Mouse (Mus musculus) limb, embryonic 11.5 days (tissue): ENCODE measurements around the gene Nfe2l3. TPM values are rescaled to one million over a fixed set of nuclear protein-coding genes. Genes with fewer than 3 reads are reported as not detected.
"Not testable (repeated sequence)": the region's sequence is repeated elsewhere in the genome, so short reads cannot be mapped to it uniquely, and the experiment has no call there.

ENCODE experiments used
- ATAC-seq: fragments of 200-750 bp; cut with Nextera tagmentation; 2 replicates; pipeline ENCODE4 v1.8.0; 2017; ENCODE audit warnings: low read depth; ENCODE audit not compliant: insufficient number of reproducible peaks, low FRiP score, low TSS enrichment
- DNase-seq: peaks from one replicate; pipeline ENCODE4 v3.0.0-alpha.2; 2015; ENCODE audit warnings: low spot score
- H3K27ac ChIP-seq: fragments of 300-500 bp; sonication (generic); replicated peaks from 2 replicates; pipeline ENCODE4 v1.5.1; 2014; ENCODE audit warnings: low read depth, mild to moderate bottlenecking, low read length
- H3K27me3 ChIP-seq: fragments of 300-500 bp; sonication (generic); 2 replicates; pipeline ENCODE4 v1.6.1; 2014; ENCODE audit warnings: mild to moderate bottlenecking, low read length, mixed read lengths; ENCODE audit not compliant: control insufficient read depth, insufficient read depth
- H3K36me3 ChIP-seq: fragments of 300-500 bp; sonication (generic); 2 replicates; pipeline ENCODE4 v1.6.1; 2014; ENCODE audit warnings: mild to moderate bottlenecking, low read length, moderate library complexity, mixed read lengths; ENCODE audit not compliant: control insufficient read depth, insufficient read depth
- H3K4me1 ChIP-seq: fragments of 300-500 bp; sonication (generic); 2 replicates; pipeline ENCODE4 v1.6.1; 2014; ENCODE audit warnings: low read length, mixed read lengths; ENCODE audit not compliant: control insufficient read depth, insufficient read depth
- H3K4me2 ChIP-seq: fragments of 300-500 bp; sonication (generic); 2 replicates; pipeline ENCODE4 v1.6.1; 2014; ENCODE audit warnings: low read depth, mild to moderate bottlenecking, moderate library complexity; ENCODE audit not compliant: severe bottlenecking
- H3K4me3 ChIP-seq: fragments of 300-500 bp; sonication (generic); 2 replicates; pipeline ENCODE4 v1.5.1; 2014; ENCODE audit warnings: low read depth, low read length
- H3K9ac ChIP-seq: fragments of 300-500 bp; sonication (generic); 2 replicates; pipeline ENCODE4 v1.6.1; 2014; ENCODE audit warnings: mild to moderate bottlenecking, low read length
- H3K9me3 ChIP-seq: fragments of 300-500 bp; sonication (generic); 2 replicates; pipeline ENCODE4 v1.6.1; 2016; ENCODE audit warnings: low read length; ENCODE audit not compliant: control insufficient read depth
- WGBS: fragments of 180-500 bp; shearing (Covaris S2); extraction: QIAGEN DNeasy Blood & Tissue Kit; methylation state at CpG from one replicate; pipeline ENCODE4 v1.1.7; 2014; 5-methylcytosine and 5-hydroxymethylcytosine counted together
- polyA plus RNA-seq: library from polyadenylated mRNA; unstranded; fragments of >200 nt; fragmentation: Nextera tagmentation; extraction: Ambion mirVana; gene quantifications from 2 replicates; pipeline ENCODE4 v1.2.1, GENCODE M21; 2014

Gene Nfe2l3
- polyA plus RNA-seq: 0.73 and 1.0 TPM in 2 replicates

DNA sequence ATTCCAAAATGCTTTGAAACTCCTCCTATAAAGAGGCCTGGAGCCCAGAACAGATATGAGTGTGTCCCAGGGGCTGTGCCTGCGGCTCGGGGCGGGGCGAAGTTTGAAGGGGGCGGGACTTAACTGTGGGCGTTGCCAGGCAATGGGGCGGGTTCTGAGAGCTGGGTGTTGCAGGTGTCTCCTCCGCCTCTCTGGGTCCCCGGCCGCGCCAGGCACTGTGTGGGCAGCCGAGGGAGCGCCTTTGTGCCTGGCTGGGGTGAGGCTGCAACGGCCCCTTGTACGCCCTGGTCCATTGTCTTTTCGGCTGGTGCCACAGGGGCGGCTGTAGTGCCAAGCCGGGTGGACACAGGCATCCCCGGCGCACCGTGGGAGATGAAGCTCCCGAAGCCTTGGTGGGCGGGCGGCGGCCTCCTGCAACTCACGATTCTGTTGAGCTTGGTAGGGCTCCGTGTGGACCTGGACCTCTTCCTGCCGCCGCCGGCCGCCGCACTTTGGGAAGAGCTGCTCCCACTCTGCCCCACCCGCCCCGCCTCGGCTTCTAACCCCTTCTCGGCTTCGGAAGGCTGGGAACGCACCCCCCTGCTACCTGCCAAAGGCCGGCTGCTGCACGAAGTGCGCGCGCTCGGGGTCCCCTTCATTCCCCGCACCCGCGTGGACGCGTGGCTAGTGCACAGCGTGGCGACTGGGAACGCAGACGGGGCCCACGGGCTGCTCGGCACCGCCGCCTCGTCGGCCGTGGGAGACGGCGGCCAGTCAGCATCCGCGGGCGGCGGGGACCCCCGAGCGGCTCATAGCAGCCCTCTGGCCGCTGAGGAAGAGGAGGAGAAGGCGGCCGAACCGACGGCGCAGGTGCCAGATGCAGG, at the start of gene Nfe2l3:
Nfe2l3 (plus strand) TSS at position 136 of the 863 bp plus-strand sequence.
- H3K4me3 ChIP-seq: peak within 1 kb of the TSS; percentile 40
- 2% methylated on average over 74 of the region's 74 CpGs for WGBS
- peak; percentile 80 for DNase-seq
- H3K4me1 ChIP-seq: 0 out of 2 replicates have a peak, but pooled peaks cover 4% of the 10 kb centered on the region
- peak within 1 kb of the TSS; percentile 64 for H3K4me2 ChIP-seq
- H3K9ac ChIP-seq: peak within 1 kb of the TSS; percentile 17
- H3K27ac ChIP-seq: no peak within 1 kb of the TSS
- no peaks in the 10 kb centered on the region for H3K36me3 ChIP-seq
- peaks cover 31% of the 10 kb centered on the region for H3K27me3 ChIP-seq
- no peaks in the 10 kb centered on the region for H3K9me3 ChIP-seq
- ATAC-seq: peak; percentile 64; the same call in 1 of the 2 replicates

DNA sequence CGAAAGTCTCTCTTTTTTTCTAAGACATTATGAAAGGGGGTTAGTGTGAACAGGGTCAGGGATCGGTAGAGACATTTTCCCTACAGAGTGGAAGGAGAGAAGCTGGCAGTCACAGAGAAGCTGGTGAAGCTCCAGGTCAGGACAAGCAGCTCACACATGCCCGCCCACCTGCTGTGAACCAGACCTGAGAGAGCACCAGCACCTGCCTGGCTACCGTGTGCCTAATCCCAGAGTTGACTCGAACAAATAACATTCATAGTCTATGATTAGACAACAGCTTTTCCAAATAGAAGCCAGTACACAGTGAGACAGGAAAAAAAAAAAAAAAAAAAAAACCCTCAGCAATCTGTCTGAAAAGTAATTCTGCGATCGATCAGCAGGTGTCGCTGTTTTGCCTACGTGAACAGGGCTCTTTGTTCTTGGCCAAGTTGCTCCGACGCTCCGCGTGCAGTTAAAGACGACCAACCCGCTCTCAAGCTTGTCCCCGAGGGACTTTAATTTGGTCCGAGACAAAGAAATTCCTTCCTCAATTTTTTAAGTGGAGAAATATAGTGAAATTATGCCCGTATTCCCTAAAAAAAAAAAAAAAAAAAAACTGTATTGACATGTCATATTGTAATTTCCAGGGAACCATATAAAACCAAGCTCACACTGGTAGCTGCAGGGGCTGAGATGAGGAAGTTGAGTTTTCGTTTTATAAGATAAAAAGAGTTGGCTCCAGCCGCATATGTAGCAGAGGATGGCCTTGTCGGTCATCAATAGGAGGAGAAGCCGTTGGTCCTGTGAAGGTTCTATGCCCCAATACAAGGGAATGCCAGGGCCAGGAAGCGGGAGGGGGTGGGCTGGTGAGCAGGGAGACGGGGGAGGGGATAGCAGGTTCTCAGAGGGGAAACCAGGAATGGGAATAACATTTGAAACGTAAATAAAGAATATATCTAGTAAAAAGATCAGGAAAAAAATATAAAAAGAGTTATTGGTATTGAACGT, 48.4 kb upstream of the Nfe2l3 start:
- ATAC-seq: no peak
- Histone ChIP-seq H3K27ac (0 out of 2 replicates have a peak overlapping the region, but pooled peaks have one; percentile 15), H3K9me3 (no peaks in the 10 kb centered on the region)

GRCm38 (mm10) chr6:51390505-51390904, 42.0 kb upstream of the Nfe2l3 start:
- peak overlapping the region; percentile 42 for H3K27ac ChIP-seq

More for the DNA sequence above, 48.4 kb upstream of the Nfe2l3 start:
- Histone ChIP-seq H3K4me2 (peak overlapping the region; percentile 36), H3K4me1 (peaks cover 3% of the 10 kb centered on the region; the same call in 1 of the 2 replicates), H3K27me3 (no peaks in the 10 kb centered on the region), H3K4me3 (no peak overlapping the region), H3K9ac (peak overlapping the region; percentile 64), H3K36me3 (no peaks in the 10 kb centered on the region)
- peak; percentile 96 for DNase-seq
- WGBS: 14% methylated on average over 26 of the region's 26 CpGs

DNA sequence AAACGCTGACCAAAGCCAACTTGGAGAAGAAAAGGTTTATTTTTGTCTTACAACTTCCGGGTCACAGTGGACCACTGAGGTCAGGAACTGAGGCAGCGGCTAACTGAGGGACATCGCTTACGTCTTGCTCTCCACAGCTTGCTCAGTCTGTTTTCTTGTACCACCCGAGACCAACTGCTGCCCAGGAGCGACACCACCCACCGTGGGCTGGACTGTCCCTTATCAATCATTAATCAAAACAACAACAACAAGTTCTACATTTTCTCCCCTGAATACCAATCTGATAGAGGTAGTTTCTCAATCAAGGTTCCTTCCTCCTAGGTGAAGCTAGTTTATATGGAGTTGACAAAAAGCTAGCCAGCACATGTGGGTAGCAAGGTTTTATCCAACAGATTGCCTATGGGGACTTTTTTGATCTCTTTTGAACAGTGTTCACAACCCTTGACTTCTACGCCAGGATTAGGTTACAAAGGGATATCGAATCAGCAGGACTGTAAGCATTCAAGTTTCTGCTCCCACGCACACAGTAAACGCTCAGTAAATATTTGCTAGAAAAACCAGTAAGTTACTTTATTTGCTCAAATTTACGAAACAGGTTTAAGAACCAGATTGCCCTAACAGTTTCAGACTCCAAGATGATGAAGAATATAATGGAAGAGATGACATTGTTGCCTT, 40.5 kb upstream of the Nfe2l3 start:
- Histone ChIP-seq H3K27ac (no peak overlapping the region), H3K36me3 (no peaks in the 10 kb centered on the region), H3K4me1 (peaks cover 13% of the 10 kb centered on the region; the same call in 1 of the 2 replicates), H3K9me3 (no peaks in the 10 kb centered on the region), H3K4me3 (no peak overlapping the region), H3K9ac (no peak overlapping the region), H3K27me3 (no peaks in the 10 kb centered on the region), H3K4me2 (no peak overlapping the region)
- no peak for DNase-seq
- no peak for ATAC-seq
- WGBS: 70% methylated on average over 13 of the region's 13 CpGs

More at GRCm38 (mm10) chr6:51390505-51390904, 42.0 kb upstream of the Nfe2l3 start:
- Histone ChIP-seq H3K4me2 (0 out of 2 replicates have a peak overlapping the region, but pooled peaks have one; percentile 22), H3K36me3 (no peaks in the 10 kb centered on the region), H3K27me3 (no peaks in the 10 kb centered on the region), H3K4me1 (peaks cover 13% of the 10 kb centered on the region; the same call in 1 of the 2 replicates), H3K9ac (no peak overlapping the region), H3K4me3 (no peak overlapping the region), H3K9me3 (no peaks in the 10 kb centered on the region)
- 36% methylated on average over 11 of the region's 11 CpGs for WGBS
- DNase-seq (peak; percentile 51), ATAC-seq (peak; percentile 39; the same call in 1 of the 2 replicates)

- no peaks in the 10 kb centered on the region for H3K27me3 ChIP-seq
- H3K36me3 ChIP-seq: no peaks in the 10 kb centered on the region
- no peak overlapping the region for H3K4me3 ChIP-seq
- no peak overlapping the region for H3K9ac ChIP-seq
- peaks cover 13% of the 10 kb centered on the region; the same call in 1 of the 2 replicates for H3K4me1 ChIP-seq
- no peak for DNase-seq
- no peaks in the 10 kb centered on the region for H3K9me3 ChIP-seq
- no peak overlapping the region for H3K27ac ChIP-seq
- 68% methylated on average over 6 of the region's 6 CpGs for WGBS
- no peak for ATAC-seq
- H3K4me2 ChIP-seq: no peak overlapping the region
These were observed 38.9 kb upstream of the Nfe2l3 start for GRCm38 (mm10) chr6:51393341-51394128.

DNA sequence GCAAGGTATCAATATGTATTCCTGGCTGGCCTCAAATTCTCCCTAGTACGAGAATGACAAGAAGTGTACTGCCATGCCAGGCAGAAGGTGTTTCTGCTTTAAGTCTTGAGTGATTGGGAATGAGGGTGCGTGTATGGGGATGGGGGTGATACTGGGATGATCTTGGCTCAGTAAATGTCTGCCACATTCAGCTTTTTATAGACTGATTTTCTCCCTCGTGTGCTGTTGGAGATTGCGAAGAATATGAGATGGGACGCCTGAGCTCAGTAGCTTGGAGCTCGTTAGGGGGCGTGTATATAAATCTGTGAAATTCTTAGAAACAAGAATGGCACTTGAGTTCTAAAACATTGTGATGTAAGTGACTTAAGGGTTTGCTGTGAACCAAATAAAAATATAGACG, 38.1 kb upstream of the Nfe2l3 start:
- peaks cover 21% of the 10 kb centered on the region; the same call in 1 of the 2 replicates for H3K4me1 ChIP-seq
- 79% methylated on average over 8 of the region's 8 CpGs for WGBS
- H3K36me3 ChIP-seq: not testable (repeated sequence)

DNA sequence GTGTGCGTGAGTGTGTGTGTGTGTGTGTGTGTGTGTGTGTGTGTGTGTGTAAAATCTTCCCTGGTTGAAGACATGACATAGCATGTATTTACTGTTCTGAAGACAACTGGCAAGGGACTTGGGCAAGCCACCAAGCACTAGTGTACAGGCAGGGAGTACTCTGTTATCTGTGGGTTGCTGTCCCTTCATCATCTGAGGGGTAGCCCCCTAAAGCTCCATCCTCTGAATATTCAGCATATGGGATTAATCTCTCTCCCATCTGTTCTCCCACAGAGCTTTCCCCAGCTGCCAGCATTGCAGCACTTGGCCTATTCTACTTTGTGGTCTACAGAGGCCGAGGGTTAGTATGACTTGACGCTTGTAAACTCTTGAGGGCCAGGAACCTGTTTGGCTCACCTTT, 37.5 kb upstream of the Nfe2l3 start:
- WGBS: 74% methylated on average over 3 of the region's 3 CpGs
- DNase-seq, H3K9ac ChIP-seq, H3K27me3 ChIP-seq, H3K9me3 ChIP-seq, ATAC-seq, H3K27ac ChIP-seq, H3K36me3 ChIP-seq, H3K4me2 ChIP-seq, H3K4me3 ChIP-seq: not testable (repeated sequence)
- H3K4me1 ChIP-seq: peaks cover 22% of the 10 kb centered on the region; the same call in 1 of the 2 replicates

More for the DNA sequence above, 38.1 kb upstream of the Nfe2l3 start:
- not testable (repeated sequence) for H3K9ac ChIP-seq, ATAC-seq, DNase-seq, H3K4me3 ChIP-seq, H3K27ac ChIP-seq, H3K4me2 ChIP-seq, H3K27me3 ChIP-seq, H3K9me3 ChIP-seq
